Mouse (Mus musculus) thymus, postnatal 4 days (tissue): ENCODE measurements around the gene Syt1.

Experiments used
- DNase-seq: peaks from one replicate; pipeline ENCODE4 v3.0.0; 2021

Gene Syt1

GRCm38 (mm10) chr10:108884520-108884919 is 126.3 kb downstream of the Syt1 start:
- no peak for DNase-seq

- DNase-seq: no peak
Observed at GRCm38 (mm10) chr10:108880372-108880771, 130.4 kb downstream of the Syt1 start.

DNA sequence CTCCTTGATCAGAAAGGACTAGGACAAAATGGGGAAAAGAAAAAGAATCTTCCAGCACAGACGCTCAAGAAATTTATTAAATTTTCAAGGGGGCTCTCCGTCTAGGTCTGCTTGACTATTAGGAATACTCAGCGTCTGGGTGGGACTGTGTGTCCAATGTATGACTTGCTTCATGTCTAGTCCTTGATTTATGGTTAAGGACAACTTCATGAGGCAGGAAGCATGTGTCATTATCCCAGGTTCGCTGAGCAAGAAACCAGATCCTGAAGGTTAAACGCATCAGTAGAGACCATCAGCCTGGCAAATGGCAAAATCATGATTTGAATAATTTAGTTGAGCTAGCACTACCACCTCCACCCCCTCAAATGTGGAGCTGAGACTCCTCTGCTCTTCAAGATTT is 135.1 kb downstream of the Syt1 start:
- DNase-seq: no peak

GRCm38 (mm10) chr10:108874687-108875086 is 136.1 kb downstream of the Syt1 start:
- no peak for DNase-seq

- no peak for DNase-seq
Observed at GRCm38 (mm10) chr10:108872359-108872758, 138.4 kb downstream of the Syt1 start.

- DNase-seq: no peak
Observed at GRCm38 (mm10) chr10:108870586-108870985, 140.2 kb downstream of the Syt1 start.

DNA sequence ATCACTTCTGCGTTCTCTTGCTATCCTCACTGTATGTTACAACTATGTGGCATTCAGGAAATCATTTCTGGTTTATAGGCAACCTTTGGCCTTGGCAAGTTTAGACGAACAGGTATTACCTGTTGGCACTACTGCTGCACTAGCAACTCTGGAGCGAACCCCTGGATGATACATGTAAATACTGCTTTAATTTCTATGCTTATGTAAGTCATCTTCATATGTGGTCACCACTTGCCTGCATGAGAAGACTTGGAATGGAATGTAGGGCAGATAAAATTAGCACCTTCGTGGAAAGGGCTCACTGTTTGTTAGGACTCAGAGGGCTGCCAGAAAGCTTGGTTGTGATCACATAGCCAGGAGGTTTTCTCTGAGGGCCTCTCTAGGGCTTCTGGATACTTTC is 142.6 kb downstream of the Syt1 start:
- DNase-seq: no peak

GRCm38 (mm10) chr10:108867202-108867601 is 143.6 kb downstream of the Syt1 start:
- DNase-seq: no peak

- DNase-seq: no peak
Observed at GRCm38 (mm10) chr10:108865586-108865985, 145.2 kb downstream of the Syt1 start.

GRCm38 (mm10) chr10:108855986-108856385 is 154.8 kb downstream of the Syt1 start:
- no peak for DNase-seq

GRCm38 (mm10) chr10:108852757-108853156 is 158.0 kb downstream of the Syt1 start:
- no peak for DNase-seq

- no peak for DNase-seq
Observed at GRCm38 (mm10) chr10:108837434-108837833, 173.3 kb downstream of the Syt1 start.

GRCm38 (mm10) chr10:108832248-108832647 is 178.5 kb downstream of the Syt1 start:
- DNase-seq: no peak

- no peak for DNase-seq
Observed at GRCm38 (mm10) chr10:108831801-108832200, 179.0 kb downstream of the Syt1 start.

- no peak for DNase-seq
Observed at GRCm38 (mm10) chr10:108822273-108822672, 188.5 kb downstream of the Syt1 start.

DNA sequence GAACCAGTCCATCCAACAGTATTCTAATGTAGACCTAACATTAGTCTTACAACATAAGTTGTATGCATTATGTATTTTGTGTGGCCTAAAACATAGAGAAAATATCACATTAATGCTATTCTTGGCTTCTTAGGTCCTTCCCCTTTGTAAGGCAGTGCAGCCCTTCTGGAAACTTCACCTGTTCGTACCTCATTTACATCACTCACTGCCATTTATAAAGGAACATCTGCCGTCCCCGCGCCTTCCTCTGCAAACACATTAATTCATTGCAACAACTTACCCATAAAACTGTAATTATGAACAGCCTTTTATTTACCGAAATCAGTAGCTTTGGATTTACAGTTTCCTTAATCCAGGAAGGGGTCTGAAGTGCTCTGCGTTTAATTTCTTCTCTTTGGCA is 195.4 kb downstream of the Syt1 start:
- DNase-seq: no peak

GRCm38 (mm10) chr10:108804380-108804779 is 206.4 kb downstream of the Syt1 start:
- no peak for DNase-seq

DNA sequence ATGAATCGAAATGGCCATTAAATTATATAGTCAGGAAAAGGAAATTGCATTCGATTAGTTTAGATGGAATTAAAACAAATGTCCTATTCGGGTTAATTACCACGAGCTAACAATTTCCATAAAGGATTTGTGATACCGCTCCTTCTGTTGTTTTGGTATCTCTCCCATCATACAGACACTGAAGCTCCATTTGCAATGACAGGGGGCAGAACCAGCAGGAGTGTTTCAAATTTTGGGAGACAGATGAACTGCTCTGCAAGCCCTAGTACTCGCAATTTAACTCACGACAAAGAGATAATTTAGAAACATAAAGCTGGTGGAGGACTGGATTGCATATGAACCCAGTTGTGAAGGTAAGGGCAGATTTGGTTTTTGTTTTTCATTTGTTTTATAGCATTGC is 210.0 kb downstream of the Syt1 start:
- DNase-seq: no peak

- DNase-seq: no peak
Observed at GRCm38 (mm10) chr10:108798826-108799225, 212.0 kb downstream of the Syt1 start.

DNA sequence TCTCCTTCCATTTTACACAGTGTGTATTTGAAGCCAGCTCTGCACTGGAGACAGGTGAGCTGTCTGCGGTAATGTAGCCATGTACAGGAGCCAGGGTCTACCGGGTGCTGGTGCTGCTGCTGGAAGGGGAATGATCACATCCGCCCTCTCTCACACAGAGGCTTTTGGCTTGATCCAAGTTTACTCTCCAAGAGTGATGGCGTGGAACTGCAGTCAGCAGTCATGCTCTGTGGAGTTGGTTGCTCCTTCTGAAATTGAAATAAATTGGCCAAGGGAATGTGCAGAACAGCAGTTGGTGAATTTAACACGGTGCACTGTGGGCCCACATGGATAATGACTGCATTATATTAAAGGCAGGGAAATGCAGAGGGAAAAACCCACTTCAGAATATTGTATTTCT is 228.0 kb downstream of the Syt1 start:
- no peak for DNase-seq

- DNase-seq: no peak
Observed at GRCm38 (mm10) chr10:108780614-108781013, 230.2 kb downstream of the Syt1 start.

DNA sequence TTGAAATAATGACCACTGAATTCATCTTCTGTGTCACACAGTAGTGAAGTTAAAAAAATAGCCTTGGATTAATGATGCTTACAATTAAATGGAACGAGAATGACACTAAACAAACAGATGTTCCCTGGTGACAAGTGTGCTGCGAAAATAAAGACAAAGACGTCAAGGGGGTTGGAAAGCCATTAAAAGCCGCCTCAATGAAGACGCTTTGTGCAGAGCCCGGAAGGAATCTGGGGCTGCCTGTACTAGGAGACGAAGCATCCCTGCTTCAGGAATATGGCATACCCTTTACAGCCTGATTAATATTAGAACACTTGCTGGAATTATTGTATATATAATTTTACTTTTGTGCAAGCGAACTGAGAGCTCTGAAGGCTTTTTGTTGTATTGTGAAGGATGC is 234.0 kb downstream of the Syt1 start:
- no peak for DNase-seq

DNA sequence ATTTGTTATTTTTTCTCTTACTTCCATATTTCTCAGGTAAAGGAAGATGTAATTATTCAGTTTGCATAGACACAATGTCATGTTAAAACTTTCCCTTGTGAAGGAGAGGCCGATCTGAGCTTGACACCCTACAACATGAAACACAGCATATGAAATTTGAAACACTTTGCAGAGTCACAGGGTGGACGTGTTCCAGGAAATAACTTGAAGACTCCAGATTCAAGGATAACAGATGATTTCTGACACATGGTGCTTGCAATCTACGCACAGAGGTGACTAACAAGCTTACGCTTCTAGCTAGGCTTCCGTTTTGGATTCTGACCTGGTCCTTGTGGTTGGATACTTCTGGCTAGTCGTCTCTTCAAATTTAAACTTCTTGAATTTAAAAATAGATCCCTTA is 239.7 kb downstream of the Syt1 start:
- no peak for DNase-seq

GRCm38 (mm10) chr10:108765564-108765963 is 245.2 kb downstream of the Syt1 start:
- no peak for DNase-seq

GRCm38 (mm10) chr10:108763722-108764121 is 247.1 kb downstream of the Syt1 start:
- no peak for DNase-seq

DNA sequence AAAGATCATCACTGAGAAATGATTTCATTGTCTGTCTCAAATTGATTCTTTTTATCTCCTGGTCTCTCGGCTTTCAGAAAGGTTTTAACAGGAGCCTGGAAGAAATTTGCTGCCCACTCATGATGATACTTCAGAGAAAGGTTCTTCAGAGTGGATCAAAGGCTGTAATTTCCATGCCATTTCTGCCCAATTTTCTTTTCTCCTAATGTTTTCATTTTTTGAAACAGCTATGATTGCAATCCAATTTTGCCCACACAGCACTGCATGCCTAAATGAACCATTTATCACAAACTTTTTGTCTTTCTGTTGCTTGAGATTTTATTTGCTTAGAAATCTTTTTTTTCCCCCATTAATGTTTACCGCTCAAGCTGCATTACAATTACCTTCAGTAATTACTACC is 257.5 kb downstream of the Syt1 start:
- no peak for DNase-seq
